Mouse (Mus musculus) adrenal gland, postnatal 25 days (tissue): ENCODE results near the gene Ms4a4d. TPM values are rescaled to one million over a fixed set of nuclear protein-coding genes. Genes with fewer than 3 reads are reported as not detected.
"Not testable (repeated sequence)": the region's sequence is repeated elsewhere in the genome, so short reads cannot be mapped to it uniquely, and the experiment has no call there.

Experiments used
- DNase-seq: peaks from one replicate; pipeline ENCODE4 v3.0.0; 2021; ENCODE audit warnings: mixed read lengths
- long read RNA-seq: library from polyadenylated mRNA; stranded (forward); transcript quantifications from one replicate; pipeline ENCODE4 v2.0.0, GENCODE M21; 2021
- total RNA-seq: library from RNA; stranded (reverse); gene quantifications from 2 replicates; pipeline ENCODE4 v1.2.3, GENCODE M21; 2021

Ms4a4d gene
- total RNA-seq, result 0.61 and 1.0 TPM in 2 replicates
- long read RNA-seq, partial matches to known transcripts, result 1 of 5 reads
- long read RNA-seq, other reads (novel, unspliced or antisense), result 0 of 5 reads

DNA sequence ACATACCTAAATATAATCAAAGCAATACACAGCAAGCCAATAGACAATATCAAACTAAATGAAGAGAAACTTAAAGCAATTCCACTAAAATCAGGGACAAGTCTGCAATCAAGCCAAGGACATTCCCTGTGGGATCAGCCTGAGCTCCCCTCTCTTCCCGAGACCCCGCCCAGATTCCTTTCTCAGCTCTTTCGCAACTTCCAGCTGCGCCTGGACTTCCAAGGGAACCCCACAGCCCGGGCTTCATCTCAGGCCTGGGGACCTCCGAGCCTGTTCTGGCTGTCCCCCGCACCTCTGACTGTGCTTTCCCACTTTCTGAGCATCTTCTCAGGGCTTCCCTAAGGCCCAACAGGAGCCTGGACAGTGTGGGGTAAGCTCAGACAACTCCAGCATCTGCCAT, at the start of gene Ms4a4d:
Gene Ms4a4d, plus strand, starts transcription at position 209 of the 400 bp plus-strand sequence.
- no peak for DNase-seq

GRCm38 (mm10) chr19:11491406-11492189, 45.0 kb upstream of the Ms4a4d start:
- no peak for DNase-seq

- no peak for DNase-seq
These were observed 43.9 kb upstream of the Ms4a4d start for GRCm38 (mm10) chr19:11492671-11493070.

DNA sequence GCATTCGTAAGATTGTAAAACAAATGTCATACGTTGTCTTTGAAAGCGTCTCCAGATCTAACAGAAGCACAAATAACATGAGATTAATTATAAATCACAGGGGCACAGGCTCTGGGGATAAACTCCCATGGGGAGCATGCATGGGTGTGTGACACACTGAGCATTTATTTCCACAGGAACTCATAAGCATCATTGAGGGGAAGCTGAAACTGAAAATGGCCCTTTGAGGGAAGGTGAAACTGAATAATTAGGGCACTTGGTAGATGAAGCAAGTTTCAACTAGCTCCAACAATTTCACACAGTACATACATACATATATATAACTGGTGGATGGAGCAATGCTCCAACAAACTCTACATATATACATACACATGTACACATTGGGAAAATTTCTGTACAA, 42.1 kb upstream of the Ms4a4d start:
- DNase-seq, result no peak

DNA sequence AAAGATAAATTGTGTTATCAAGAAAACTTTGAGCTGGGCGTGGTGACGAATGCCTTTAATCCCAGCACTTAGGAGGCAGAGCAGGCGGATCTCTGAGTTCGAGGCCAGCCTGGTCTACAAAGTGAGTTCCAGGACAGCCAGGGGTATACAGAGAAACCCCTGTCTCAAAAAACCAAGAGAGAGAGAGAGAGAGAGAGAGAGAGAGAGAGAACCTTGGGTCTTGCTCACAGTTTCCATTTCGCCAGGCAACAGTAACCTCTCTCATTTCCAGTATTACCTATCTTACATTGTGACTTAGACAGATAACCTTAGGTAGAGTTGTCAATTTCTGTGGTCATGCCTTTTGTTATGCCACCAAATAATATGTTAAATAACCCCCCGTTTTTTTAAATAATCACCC, 40.2 kb upstream of the Ms4a4d start:
- no peak for DNase-seq

- not testable (repeated sequence) for DNase-seq
These were observed 39.3 kb upstream of the Ms4a4d start for GRCm38 (mm10) chr19:11497300-11497699.

GRCm38 (mm10) chr19:11500796-11501195, 35.8 kb upstream of the Ms4a4d start:
- DNase-seq, result no peak

DNA sequence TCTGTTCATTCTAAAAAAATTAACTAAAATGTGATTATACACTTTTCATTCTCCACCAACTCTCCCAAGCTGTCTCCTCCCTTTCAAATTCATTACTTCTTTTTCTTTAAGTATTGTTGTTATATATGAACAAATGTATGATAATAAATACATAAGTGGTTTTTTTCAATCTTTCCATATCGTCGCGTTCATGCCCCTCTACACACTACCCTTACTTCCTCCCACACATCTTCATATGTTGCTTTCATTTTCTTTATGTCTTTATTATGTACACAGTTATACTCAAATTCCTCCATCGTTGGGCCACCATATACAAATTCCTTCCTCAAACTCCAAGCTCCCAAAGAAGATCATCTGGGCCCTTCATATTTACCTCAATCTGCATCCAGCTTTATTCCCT, 35.3 kb upstream of the Ms4a4d start:
- no peak for DNase-seq

- DNase-seq, result no peak
These were observed 31.7 kb upstream of the Ms4a4d start for GRCm38 (mm10) chr19:11504857-11505256.

DNA sequence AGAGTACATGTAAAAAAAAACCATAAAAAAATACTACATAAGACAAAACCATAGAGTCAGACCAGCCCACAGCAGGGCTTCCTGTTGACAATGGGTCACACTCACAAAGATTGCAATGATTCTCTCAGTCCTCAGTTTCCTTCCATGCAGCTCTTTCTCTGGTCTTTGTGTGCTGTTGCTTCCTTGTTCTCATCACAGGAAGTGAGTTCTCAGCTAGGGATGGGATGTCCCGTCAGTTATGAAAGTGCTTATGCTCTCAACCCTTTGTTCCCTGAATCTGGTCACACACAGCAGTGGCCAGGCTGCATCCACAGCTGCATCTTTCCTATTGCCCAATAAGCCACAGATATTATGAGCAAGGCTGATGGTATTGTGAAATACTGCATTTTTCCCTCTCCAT, 23.1 kb upstream of the Ms4a4d start:
- no peak for DNase-seq

- DNase-seq, result no peak
These were observed 20.4 kb upstream of the Ms4a4d start, which contains the start of gene Ms4a6b for GRCm38 (mm10) chr19:11516246-11516645. TSS of gene Ms4a6b (plus strand) at chr19:11516512.

DNA sequence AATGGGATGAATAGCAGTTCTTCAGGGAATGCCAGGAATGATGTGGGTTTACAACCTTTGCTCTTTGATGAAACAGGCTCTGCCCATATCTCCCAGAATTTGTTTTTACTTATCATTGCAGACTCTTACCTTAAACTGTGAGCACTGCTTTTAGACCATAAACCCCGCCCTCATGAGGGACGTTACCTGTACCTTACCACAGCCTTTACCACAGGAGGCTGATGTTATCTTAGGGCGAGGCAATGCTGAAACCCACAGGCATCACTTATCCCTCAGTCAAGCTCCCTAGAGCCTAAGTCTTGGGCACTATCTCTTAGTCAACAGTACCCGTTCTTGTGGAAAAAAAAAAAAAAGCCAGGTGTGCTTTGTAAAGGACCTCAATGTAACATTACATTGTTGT, 19.8 kb upstream of the Ms4a4d start:
- DNase-seq, result no peak

DNA sequence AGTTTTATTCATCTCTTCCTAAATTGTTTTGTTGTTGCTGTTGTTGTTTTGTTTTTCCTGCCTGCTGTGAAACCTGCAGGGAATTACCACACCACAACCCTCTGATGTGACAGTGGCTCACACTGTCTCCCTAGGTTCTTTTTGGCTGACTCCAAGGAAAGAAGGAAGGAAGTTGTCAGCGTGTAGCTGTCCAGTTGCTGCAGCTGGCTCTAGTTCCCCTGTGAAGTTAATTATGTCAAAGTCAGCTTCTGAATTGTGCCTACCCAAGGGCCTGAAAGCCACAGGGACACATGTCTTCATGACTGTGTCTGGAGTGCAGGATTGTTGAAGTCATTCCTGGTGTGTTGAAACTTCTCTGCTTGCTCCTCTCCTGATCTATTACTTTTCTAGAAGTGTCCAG, 19.2 kb upstream of the Ms4a4d start:
- DNase-seq, result not testable (repeated sequence)

GRCm38 (mm10) chr19:11518356-11518755, 18.2 kb upstream of the Ms4a4d start:
- not testable (repeated sequence) for DNase-seq

GRCm38 (mm10) chr19:11520146-11520545, 16.5 kb upstream of the Ms4a4d start:
- DNase-seq, result no peak

DNA sequence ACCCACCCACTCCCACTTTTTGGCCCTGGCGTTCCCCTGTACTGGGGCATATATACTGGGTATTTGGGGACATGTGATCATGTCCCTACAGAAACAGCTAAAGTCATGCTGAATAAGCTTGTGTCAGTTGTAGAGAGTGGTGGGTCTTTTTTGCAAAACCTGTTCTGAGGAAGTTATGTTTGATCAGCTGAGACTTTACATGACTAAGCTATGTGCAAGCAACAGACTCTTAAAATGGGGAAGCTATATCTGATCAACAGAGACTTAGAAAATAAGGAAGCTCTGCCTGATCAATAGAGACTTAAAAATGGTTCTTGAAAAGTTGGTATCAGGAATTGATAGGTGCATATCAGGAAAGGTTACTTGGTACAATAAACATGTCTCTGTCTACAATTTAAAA, 3.2 kb upstream of the Ms4a4d start:
- DNase-seq, result no peak

DNA sequence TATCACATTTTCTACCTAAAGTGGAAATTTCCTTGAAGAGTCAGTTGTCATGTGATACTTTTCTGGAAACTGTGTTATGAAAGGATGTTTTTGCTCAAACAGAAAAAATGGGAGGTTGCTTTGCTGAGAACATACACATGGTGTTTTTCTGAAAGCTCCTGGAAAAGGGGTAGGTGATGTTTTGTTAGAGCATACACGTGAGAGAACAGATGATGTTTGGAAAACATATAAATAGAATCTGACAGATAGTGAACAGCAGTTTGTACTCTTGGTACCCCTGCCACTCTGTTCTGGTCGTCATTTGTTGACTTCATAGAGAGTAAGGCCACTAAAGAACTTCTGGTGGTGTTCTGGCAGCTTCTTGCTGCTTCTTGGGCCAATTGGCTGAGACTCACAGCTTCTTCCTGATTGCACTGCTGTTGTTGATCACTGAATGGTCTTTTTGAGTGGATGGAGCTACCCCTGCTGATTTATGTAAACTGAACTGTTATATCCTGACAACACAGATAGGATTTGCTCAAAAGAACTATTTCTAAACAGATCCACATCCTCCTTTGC, 2.6 kb upstream of the Ms4a4d start:
- no peak for DNase-seq

DNA sequence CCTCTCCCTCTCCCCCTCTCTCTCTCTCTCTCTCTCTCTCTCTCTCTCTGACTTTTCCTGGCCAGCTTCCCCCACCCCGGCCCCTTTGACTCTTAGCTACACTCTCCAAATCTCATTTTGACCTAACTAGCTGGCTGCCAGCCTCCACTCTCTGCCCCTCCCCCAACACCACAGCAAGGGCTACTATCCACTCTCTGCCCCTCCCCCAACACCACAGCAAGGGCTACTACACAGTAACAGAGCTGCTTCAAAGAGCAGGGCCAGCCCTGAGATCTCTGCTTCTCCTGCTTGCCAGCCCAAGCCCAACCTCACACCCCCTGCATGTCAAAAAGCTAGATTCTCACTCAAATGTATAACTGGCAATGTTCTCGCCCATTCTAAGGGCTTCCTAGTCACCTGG, 735 bp downstream of the Ms4a4d start:
- no peak for DNase-seq

- DNase-seq, result not testable (repeated sequence)
These were observed 3.7 kb downstream of the Ms4a4d start for GRCm38 (mm10) chr19:11540166-11540821.

- not testable (repeated sequence) for DNase-seq
These were observed 7.8 kb downstream of the Ms4a4d start for GRCm38 (mm10) chr19:11544383-11544782.

DNA sequence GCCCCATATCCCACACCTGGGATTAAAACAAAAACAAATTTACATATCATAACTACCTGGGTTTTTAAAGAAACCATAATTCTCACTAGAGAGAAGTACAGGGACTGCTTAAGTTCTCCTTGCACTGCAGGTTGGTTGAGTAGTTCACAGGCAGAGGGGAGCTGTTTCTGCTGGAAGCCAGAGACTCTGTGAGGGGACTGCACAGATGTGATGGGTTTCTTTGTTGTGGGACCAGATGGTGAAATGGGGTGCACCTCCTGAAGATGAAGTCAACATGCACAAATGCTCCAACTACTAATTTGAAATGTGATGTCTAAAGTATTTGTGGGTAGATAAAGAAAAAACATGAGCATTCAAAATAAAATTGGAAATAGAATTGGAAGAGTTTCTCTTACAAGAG, 11.3 kb downstream of the Ms4a4d start:
- no peak for DNase-seq

- DNase-seq, result no peak
These were observed 18.1 kb downstream of the Ms4a4d start for GRCm38 (mm10) chr19:11554726-11555125.

DNA sequence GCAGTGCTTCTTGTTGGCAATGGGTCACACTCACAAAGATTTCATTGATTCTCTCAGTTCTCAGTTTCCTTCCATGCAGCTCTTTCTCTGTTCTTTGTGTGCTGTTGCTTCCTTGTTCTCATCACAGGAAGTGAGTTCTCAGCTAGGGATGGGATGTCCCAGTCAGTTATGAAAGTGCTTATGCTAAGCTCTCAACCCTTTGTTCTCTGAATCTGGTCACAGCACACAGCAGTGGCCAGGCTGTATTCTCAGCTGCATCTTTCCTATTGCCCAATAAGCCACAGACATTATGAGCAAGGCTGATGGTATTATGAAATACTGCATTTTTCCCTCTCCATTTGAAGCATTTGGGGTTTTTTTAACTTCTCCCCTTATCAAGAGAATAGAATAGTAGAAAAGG, 23.0 kb downstream of the Ms4a4d start:
- DNase-seq, result not testable (repeated sequence)
